Mouse (Mus musculus) lung, postnatal 25 days (tissue): ENCODE measurements at regions not wholly inside any gene's neighbourhood (a gene's known extent, or its start where the extent isn't known, plus 50 kb on each side); places are given as distances from the start of the nearest gene placed in this dataset.

Source experiments
- DNase-seq: peaks from one replicate; pipeline ENCODE4 v3.0.0; 2022; ENCODE audit warnings: low spot score

GRCm38 (mm10) chr7:68858471-68859210, 109.6 kb upstream of the Arrdc4 start:
- no peak for DNase-seq

GRCm38 (mm10) chr7:68851981-68852575, 103.0 kb upstream of the Arrdc4 start:
- no peak for DNase-seq

- DNase-seq = no peak
These were observed 95.6 kb upstream of the Arrdc4 start for GRCm38 (mm10) chr7:68844606-68845005.

DNA sequence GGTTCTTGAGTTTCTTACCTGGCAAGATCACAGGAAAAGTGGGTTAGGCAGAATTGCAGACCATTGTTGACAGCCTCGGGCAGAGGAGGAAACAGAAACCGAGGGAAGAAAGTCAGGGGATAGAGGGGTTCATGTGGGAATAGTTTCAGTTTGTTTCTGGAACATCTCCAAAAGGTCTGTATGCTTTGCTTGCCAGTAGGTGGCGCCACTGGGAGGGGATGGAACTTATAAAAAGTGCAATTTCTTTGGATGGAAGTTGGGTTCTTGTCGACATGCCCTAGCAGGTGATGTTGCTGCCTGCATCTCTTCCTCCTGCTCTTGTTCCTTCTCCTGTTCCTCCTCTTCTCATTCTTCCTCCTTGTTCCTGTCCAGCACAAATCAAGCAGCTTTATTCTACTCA, 94.3 kb upstream of the Arrdc4 start:
- peak; percentile 10 for DNase-seq

DNA sequence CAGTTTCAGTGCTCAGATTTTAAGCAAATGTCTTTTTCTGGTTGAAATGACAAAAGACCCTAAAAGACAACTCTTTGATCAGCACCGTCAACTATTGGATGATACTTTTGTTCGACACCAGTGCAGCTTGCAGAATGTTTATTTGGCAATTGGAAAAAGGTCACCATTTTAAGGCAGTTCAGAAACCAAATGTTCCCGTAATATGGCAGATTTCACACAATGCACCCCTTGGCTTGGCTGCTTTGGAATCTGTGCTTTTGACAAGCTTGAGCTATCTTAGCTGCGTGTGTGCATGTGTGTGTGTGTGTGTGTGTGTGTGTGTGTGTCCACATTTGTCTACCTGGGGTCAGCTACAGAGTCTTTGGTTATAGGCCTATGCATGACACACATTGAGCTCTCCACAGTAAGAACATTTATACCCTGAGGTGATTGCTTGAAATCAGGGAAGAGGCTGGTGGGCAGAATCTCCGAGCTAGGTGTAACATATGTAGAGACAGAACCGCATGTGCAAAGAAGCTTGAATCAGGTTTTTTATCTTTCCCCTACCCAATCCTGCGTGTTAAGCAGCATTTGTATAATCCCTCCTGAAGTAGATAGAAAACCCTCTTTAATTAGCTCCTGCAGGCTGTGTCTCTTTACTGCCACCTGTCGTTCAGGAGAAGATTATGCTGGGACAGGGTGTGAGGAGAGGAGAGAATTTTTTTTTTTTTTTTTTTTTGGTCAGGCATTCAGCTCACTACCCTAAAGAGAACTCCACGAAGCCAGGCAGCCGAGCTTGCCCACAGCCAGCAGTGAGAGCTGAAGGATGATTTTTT, 85.1 kb upstream of the Arrdc4 start:
- peak; percentile 31 for DNase-seq

- DNase-seq = no peak
These were observed 84.5 kb upstream of the Arrdc4 start for GRCm38 (mm10) chr7:68833517-68833916.

DNA sequence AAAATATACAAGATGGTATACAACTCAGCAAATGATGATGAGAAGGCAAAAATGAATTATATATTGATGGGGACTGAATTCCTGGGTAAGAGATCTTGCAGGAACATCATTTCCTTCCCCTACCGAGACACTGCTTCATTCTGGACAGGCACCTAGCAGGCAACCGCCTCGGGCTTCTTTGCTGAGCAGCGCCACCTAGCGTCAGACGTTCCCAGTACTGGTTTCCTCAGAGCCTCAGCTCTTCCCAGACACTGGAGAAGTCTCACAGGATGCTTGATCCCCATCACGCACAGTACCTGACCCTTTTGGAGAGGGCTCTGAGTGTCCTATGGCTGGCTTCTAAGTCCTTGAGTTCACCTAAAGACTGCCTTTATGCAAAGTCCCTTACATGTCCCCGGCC, 80.8 kb upstream of the Arrdc4 start:
- peak; percentile 71 for DNase-seq

DNA sequence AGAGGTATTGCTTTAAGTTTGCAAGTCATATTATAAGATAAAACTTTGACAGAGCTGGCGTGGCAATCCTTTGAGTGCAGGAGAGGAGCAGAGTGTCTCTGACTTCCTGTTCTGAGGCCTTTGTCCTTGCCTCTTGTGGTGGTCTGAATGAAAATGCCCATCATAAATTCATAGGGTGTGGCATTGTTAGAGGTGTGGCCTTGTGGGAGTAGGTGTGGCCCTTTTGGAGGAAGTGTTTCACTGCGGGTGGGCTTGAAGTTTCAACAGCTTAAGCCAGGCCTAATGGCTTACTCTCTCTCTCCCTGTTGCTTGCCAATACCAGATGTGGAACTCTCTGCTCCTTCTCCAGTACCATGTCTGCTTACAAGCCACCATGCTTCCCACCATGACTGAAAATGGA, 75.4 kb upstream of the Arrdc4 start:
- DNase-seq = no peak

DNA sequence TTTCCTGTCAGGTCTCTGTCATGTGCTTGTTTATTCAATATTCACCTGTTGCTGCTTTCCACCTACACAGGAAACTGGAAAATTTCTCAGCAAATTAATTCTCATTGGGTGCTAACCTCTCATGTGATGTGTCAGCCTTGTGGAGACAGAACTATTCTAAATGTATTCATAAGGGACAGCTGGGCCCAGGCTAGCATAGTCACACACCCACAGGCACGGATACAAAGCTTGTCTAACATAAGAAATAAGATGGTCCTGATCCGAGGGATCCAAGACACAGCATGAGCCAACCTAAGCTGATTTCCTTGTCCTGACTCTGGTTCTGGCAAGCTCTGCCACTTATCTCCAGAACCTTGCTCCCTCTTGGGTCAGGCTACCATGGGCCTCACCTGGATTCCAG, 74.6 kb upstream of the Arrdc4 start:
- DNase-seq = no peak

DNA sequence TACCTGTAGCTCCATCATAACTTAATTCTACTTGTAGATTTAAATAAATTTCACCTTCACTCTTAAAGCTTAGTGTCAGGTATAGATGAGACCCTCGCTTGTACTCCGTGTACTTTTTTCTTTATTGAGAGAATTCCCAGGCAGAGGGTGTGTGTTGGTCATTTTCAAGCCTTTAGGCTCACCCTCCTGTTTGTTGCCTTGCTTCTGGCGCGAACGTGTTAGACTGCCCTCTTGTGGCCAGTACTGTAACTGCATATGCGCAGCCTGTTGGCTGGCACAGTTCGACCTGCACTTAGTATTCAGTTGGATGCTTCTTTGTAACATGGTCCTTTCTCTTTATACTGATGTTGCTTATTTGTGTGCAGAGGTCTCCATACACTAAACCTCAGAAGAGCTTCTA, 74.1 kb upstream of the Arrdc4 start:
- DNase-seq = peak; percentile 38

GRCm38 (mm10) chr7:68814823-68815666, 66.0 kb upstream of the Arrdc4 start:
- no peak for DNase-seq

DNA sequence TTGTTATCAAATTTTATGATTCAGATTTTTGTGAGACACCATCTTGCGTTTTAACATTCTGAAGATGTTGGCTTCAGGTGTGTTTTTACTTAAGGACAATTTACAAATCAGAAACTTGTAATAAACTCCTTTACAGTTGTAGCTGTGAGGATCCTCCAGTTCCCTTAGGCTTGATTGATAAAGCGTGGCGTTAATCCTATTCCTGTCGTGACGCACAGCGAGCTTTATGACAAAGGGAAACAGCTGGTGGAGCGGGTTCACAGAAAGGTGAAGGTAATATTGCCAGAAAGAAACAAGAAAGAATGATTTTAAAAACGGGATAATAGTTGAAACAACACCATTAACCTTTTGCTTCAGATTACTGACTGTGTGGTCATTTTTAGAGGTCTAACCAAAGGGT, 60.7 kb upstream of the Arrdc4 start:
- DNase-seq = no peak
